Mouse (Mus musculus) liver, postnatal 0 days (tissue): Measurements from ENCODE around the gene Ube2z.

Experiments
- CTCF ChIP-seq: sonication (generic); IDR thresholded peaks from 2 replicates; pipeline ENCODE4 v1.5.1; 2016; ENCODE audit warnings: antibody characterized with exemption, low read depth
- EP300 ChIP-seq: IDR thresholded peaks from 2 replicates; pipeline ENCODE4 v1.6.1; 2016; ENCODE audit warnings: antibody characterized with exemption, low read depth, mild to moderate bottlenecking

DNA sequence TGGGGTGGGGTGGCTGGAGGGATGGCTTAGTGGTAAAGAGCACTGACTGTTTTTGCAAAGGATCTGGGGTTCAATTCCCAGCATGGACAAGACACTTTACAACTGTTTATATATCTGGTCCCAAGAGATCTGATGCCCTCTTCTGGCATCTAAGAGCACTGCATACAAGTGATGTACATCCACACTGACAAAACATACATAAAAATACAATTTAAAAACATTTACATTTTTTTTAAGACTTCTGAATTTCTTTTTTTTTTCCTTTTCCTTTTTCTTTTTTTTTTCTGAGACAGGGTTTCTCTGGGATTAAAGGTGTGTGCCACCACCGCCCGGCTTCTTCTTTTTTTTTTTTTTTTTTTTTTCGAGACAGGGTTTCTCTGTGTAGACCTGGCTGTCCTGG, 31.9 kb downstream of the Ube2z start:
- no peak for TF ChIP-seq EP300
- peak; percentile 47 for TF ChIP-seq CTCF
